Mouse (Mus musculus) adrenal gland, postnatal 36 days (tissue): ENCODE measurements around the gene Ginm1. TPM values are rescaled to one million over a fixed set of nuclear protein-coding genes. Genes with fewer than 3 reads are reported as not detected.

Experiments
- DNase-seq, 2 experiments: peaks; one replicate each; pipeline ENCODE4 v3.0.0; 2021; ENCODE audit warnings: mixed read lengths in 1 of 2
- long read RNA-seq, 2 experiments: library from polyadenylated mRNA; stranded (forward); transcript quantifications; one replicate each; pipeline ENCODE4 v2.0.0; 2021; ENCODE audit warnings: borderline sequencing depth in 2 of 2
- total RNA-seq, 2 experiments: library from RNA; stranded (reverse); gene quantifications; 2 replicates each; pipeline ENCODE4 v1.2.3; 2021

Gene Ginm1
- 100 to 1,000 TPM; 186 to 323 TPM for total RNA-seq
- long read RNA-seq, experiment 1, transcript Ginm1-204 (8 exons, 1,525 nt), result major isoform, 351 of 401 reads
- long read RNA-seq, experiment 1, transcript Ginm1-201 (8 exons, 1,557 nt), result minor isoform, 24 of 401 reads
- long read RNA-seq, experiment 1, partial matches to known transcripts, result 10 of 401 reads
- long read RNA-seq, experiment 1, other reads (novel, unspliced or antisense), result 14 of 401 reads
- long read RNA-seq, experiment 2, transcript Ginm1-201 (8 exons, 1,557 nt), result minor isoform, 8 of 86 reads
- long read RNA-seq, experiment 2, transcript Ginm1-204 (8 exons, 1,525 nt), result major isoform, 71 of 86 reads
- long read RNA-seq, experiment 2, partial matches to known transcripts, result 1 of 86 reads
- long read RNA-seq, experiment 2, other reads (novel, unspliced or antisense), result 6 of 86 reads

- DNase-seq, result peak; percentile 90 to 92
Observed at GRCm38 (mm10) chr10:7792751-7793385, at the start of gene Ginm1, which contains the start of gene Ppil4. TSS of gene Ginm1 (minus strand) at chr10:7792824. TSS of gene Ppil4 (plus strand) at chr10:7792891.

GRCm38 (mm10) chr10:7841571-7842080, 49.0 kb upstream of the Ginm1 start:
- DNase-seq, result peak; percentile 85 to 88

GRCm38 (mm10) chr10:7840785-7841184, 48.2 kb upstream of the Ginm1 start:
- no peak for DNase-seq

- no peak for DNase-seq
Observed at GRCm38 (mm10) chr10:7840353-7840733, 47.7 kb upstream of the Ginm1 start.

- DNase-seq, result peak in 1 of 2 experiments; percentile 65
Observed at GRCm38 (mm10) chr10:7839551-7840352, 47.1 kb upstream of the Ginm1 start.

- DNase-seq, result no peak
Observed at GRCm38 (mm10) chr10:7838874-7839421, 46.3 kb upstream of the Ginm1 start.

- DNase-seq, result no peak
Observed at GRCm38 (mm10) chr10:7838036-7838435, 45.4 kb upstream of the Ginm1 start.

- no peak for DNase-seq
Observed at GRCm38 (mm10) chr10:7837446-7837845, 44.8 kb upstream of the Ginm1 start.

- no peak for DNase-seq
Observed at GRCm38 (mm10) chr10:7836902-7837301, 44.3 kb upstream of the Ginm1 start.

GRCm38 (mm10) chr10:7834671-7835225, 42.1 kb upstream of the Ginm1 start:
- no peak for DNase-seq

- no peak for DNase-seq
Observed at GRCm38 (mm10) chr10:7833377-7834165, 40.9 kb upstream of the Ginm1 start.

GRCm38 (mm10) chr10:7832171-7832676, 39.6 kb upstream of the Ginm1 start, which contains the start of gene Zc3h12d:
TSS of gene Zc3h12d (plus strand) at chr10:7832470.
- DNase-seq, result peak; percentile 27 to 47

- DNase-seq, result no peak
Observed at GRCm38 (mm10) chr10:7826106-7826505, 33.5 kb upstream of the Ginm1 start.

GRCm38 (mm10) chr10:7825281-7825665, 32.6 kb upstream of the Ginm1 start:
- no peak for DNase-seq

GRCm38 (mm10) chr10:7824663-7825280, 32.1 kb upstream of the Ginm1 start:
- DNase-seq, result no peak

GRCm38 (mm10) chr10:7821981-7822380, 29.4 kb upstream of the Ginm1 start:
- no peak for DNase-seq

GRCm38 (mm10) chr10:7820171-7820570, 27.5 kb upstream of the Ginm1 start:
- no peak for DNase-seq

GRCm38 (mm10) chr10:7819603-7820002, 27.0 kb upstream of the Ginm1 start:
- no peak for DNase-seq

- no peak for DNase-seq
Observed at GRCm38 (mm10) chr10:7819156-7819555, 26.5 kb upstream of the Ginm1 start.

- no peak for DNase-seq
Observed at GRCm38 (mm10) chr10:7818676-7819075, 26.1 kb upstream of the Ginm1 start.
